Mouse (Mus musculus) stomach, embryonic 14.5 days (tissue): ENCODE measurements at regions not wholly inside any gene's neighbourhood (a gene's known extent, or its start where the extent isn't known, plus 50 kb on each side); places are given as distances from the start of the nearest gene placed in this dataset.

Experiments
- ATAC-seq: fragments of 200-750 bp; cut with Nextera tagmentation; 2 replicates; pipeline ENCODE4 v1.8.0; 2017; ENCODE audit warnings: low read depth, moderate TSS enrichment; ENCODE audit not compliant: insufficient number of reproducible peaks, insufficient read depth, low FRiP score
- H3K27ac ChIP-seq: fragments of 300-500 bp; sonication (generic); 2 replicates; pipeline ENCODE4 v1.5.1; 2014; ENCODE audit warnings: mild to moderate bottlenecking, low read length, moderate library complexity, mixed read lengths
- H3K27me3 ChIP-seq: fragments of 300-500 bp; sonication (generic); 2 replicates; pipeline ENCODE4 v1.6.1; 2014; ENCODE audit warnings: low read length, control low read depth, mixed read lengths; ENCODE audit not compliant: control insufficient read depth, insufficient read depth
- H3K36me3 ChIP-seq: fragments of 300-500 bp; sonication (generic); 2 replicates; pipeline ENCODE4 v1.6.1; 2014; ENCODE audit warnings: mild to moderate bottlenecking, control low read depth, low read length, moderate library complexity, mixed read lengths; ENCODE audit not compliant: control insufficient read depth, insufficient read depth
- H3K4me1 ChIP-seq: fragments of 300-500 bp; sonication (generic); 2 replicates; pipeline ENCODE4 v1.6.1; 2014; ENCODE audit warnings: low read length, control low read depth, mixed read lengths; ENCODE audit not compliant: control insufficient read depth, insufficient read depth
- H3K4me2 ChIP-seq: fragments of 300-500 bp; sonication (generic); replicated peaks from 2 replicates; pipeline ENCODE4 v1.6.1; 2014; ENCODE audit warnings: low read depth, low read length, control low read depth
- H3K4me3 ChIP-seq: fragments of 300-500 bp; sonication (generic); 2 replicates; pipeline ENCODE4 v1.5.1; 2014; ENCODE audit warnings: low read depth, low read length, control low read depth
- H3K9ac ChIP-seq: fragments of 300-500 bp; sonication (generic); replicated peaks from 2 replicates; pipeline ENCODE4 v1.6.1; 2014; ENCODE audit warnings: low read depth, mild to moderate bottlenecking, control low read depth, low read length, moderate library complexity, mixed read lengths
- H3K9me3 ChIP-seq: fragments of 300-500 bp; sonication (generic); 2 replicates; pipeline ENCODE4 v1.6.1; 2016; ENCODE audit warnings: low read depth, low read length, control low read depth; ENCODE audit not compliant: control insufficient read depth
- WGBS: fragments of 180-500 bp; shearing (Covaris S2); extraction: QIAGEN DNeasy Blood & Tissue Kit; methylation state at CpG from one replicate; pipeline ENCODE4 v1.1.7; 2014; 5-methylcytosine and 5-hydroxymethylcytosine counted together

- Histone ChIP-seq H3K27ac (no peak overlapping the region), H3K4me1 (no peaks in the 10 kb centered on the region), H3K9me3 (no peaks in the 10 kb centered on the region), H3K9ac (no peak overlapping the region), H3K4me3 (no peak overlapping the region), H3K27me3 (no peaks in the 10 kb centered on the region), H3K4me2 (no peak overlapping the region), H3K36me3 (no peaks in the 10 kb centered on the region)
- ATAC-seq, result no peak
- 81% methylated on average over 3 of the region's 3 CpGs for WGBS
Measured at GRCm38 (mm10) chr13:31139686-31140085, 165.7 kb downstream of the Gm5447 start.

DNA sequence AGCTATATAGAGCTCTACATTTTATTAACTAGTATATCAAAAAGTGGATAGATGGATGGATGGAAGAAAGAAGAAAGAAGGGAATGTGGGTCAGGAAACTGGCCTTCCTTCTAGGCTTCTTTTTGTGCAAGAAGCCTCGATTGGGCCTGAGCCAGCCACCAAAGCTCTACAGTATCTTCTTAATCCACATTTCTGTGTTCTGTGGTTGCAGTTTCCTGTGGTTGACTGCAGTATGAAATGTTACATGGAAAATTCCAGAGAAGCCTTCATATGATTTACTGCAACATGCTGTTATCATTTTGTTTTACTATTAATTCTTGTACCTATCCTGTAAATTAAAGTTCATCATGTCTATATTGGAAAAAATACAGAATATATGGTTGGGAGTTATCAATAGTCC, 173.3 kb downstream of the Gm5447 start:
- no peak overlapping the region for H3K4me2 ChIP-seq
- ATAC-seq, result no peak
- H3K9me3 ChIP-seq, result no peaks in the 10 kb centered on the region
- no peak overlapping the region for H3K4me3 ChIP-seq
- H3K9ac ChIP-seq, result no peak overlapping the region
- no peaks in the 10 kb centered on the region for H3K27me3 ChIP-seq
- no peak overlapping the region for H3K27ac ChIP-seq
- H3K4me1 ChIP-seq, result no peaks in the 10 kb centered on the region
- no peaks in the 10 kb centered on the region for H3K36me3 ChIP-seq
- WGBS, result 65% methylated on average over 1 of the region's 1 CpGs

GRCm38 (mm10) chr13:31154066-31154465, 180.1 kb downstream of the Gm5447 start:
- Histone ChIP-seq H3K36me3 (no peaks in the 10 kb centered on the region), H3K27ac (no peak overlapping the region), H3K4me3 (no peak overlapping the region), H3K9me3 (no peaks in the 10 kb centered on the region), H3K4me2 (no peak overlapping the region), H3K4me1 (no peaks in the 10 kb centered on the region), H3K9ac (no peak overlapping the region), H3K27me3 (no peaks in the 10 kb centered on the region)
- WGBS, result 72% methylated on average over 3 of the region's 3 CpGs
- ATAC-seq, result no peak

DNA sequence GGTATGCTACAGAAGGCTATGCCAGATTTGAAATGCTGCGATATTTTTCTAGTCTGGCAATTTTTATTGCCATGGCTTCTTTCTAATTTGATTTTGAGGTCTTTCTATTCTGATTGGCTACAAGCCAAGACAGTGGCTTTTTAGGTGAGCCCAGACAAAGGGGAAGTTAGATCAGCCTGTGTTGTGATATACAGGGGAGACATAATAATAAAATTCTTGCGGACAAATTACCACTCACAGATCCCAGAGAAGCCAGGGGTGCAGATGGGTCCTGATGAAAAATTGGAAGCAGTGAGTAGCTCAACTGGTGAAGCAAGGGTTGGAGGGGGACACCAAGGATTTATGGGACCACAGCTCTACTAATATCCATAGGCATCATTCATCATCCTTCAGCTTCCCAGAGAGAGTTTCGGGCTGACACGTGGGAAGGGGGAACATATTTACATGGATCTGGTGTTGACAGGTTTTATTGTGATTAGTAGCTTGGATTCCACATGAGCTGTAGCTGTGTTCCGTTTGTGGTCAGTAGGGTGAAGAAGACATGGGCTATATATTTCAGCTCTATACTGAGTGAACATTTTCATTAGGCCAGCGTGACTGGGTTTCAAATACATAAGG, 190.0 kb downstream of the Gm5447 start:
- no peak overlapping the region for H3K4me2 ChIP-seq
- WGBS, result 68% methylated on average over 6 of the region's 6 CpGs
- H3K4me1 ChIP-seq, result 0 out of 2 replicates have a peak, but pooled peaks cover 3% of the 10 kb centered on the region
- H3K36me3 ChIP-seq, result no peaks in the 10 kb centered on the region
- H3K27ac ChIP-seq, result no peak overlapping the region
- H3K9ac ChIP-seq, result no peak overlapping the region
- H3K4me3 ChIP-seq, result no peak overlapping the region
- no peak for ATAC-seq
- no peaks in the 10 kb centered on the region for H3K9me3 ChIP-seq
- no peaks in the 10 kb centered on the region for H3K27me3 ChIP-seq

DNA sequence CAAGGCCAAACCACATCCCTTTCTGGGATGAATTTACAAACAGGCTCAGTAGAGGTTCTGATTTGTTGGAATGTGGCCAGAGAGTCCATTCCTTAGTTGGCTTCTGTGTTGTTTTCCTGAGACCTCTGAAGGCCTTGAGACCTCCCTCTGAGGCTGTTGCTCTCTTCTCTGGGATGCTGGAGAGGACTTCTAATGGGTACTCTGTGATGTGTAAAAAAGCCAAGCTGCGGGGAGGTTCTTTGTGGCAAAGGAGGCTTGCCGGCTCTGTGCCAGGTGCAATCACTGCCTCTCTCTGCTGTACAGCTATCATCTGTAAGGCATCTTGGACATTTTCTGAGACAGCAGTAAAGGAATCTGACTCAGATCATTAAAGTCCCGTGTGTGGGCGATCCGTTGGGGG, 192.3 kb downstream of the Gm5447 start:
- Histone ChIP-seq H3K9me3 (no peaks in the 10 kb centered on the region), H3K27ac (no peak overlapping the region), H3K27me3 (no peaks in the 10 kb centered on the region), H3K4me3 (no peak overlapping the region), H3K36me3 (no peaks in the 10 kb centered on the region), H3K4me1 (0 out of 2 replicates have a peak, but pooled peaks cover 3% of the 10 kb centered on the region), H3K4me2 (no peak overlapping the region), H3K9ac (no peak overlapping the region)
- ATAC-seq, result no peak
- 36% methylated on average over 5 of the region's 5 CpGs for WGBS

GRCm38 (mm10) chr13:31168854-31169253, 194.8 kb downstream of the Gm5447 start:
- Histone ChIP-seq H3K27ac (no peak overlapping the region), H3K9me3 (no peaks in the 10 kb centered on the region), H3K4me3 (no peak overlapping the region), H3K9ac (no peak overlapping the region), H3K4me1 (0 out of 2 replicates have a peak, but pooled peaks cover 3% of the 10 kb centered on the region), H3K4me2 (no peak overlapping the region), H3K27me3 (no peaks in the 10 kb centered on the region), H3K36me3 (no peaks in the 10 kb centered on the region)
- no peak for ATAC-seq
- 86% methylated on average over 2 of the region's 2 CpGs for WGBS

GRCm38 (mm10) chr13:31171751-31172150, 197.7 kb downstream of the Gm5447 start:
- no peaks in the 10 kb centered on the region for H3K27me3 ChIP-seq
- ATAC-seq, result no peak
- H3K4me3 ChIP-seq, result no peak overlapping the region
- no peak overlapping the region for H3K4me2 ChIP-seq
- H3K9me3 ChIP-seq, result no peaks in the 10 kb centered on the region
- peak overlapping the region; percentile 30; the same call in 1 of the 2 replicates for H3K27ac ChIP-seq
- no peaks in the 10 kb centered on the region for H3K36me3 ChIP-seq
- H3K4me1 ChIP-seq, result no peaks in the 10 kb centered on the region
- H3K9ac ChIP-seq, result no peak overlapping the region
- WGBS, result 82% methylated on average over 2 of the region's 2 CpGs

- Histone ChIP-seq H3K4me1 (no peaks in the 10 kb centered on the region), H3K27me3 (no peaks in the 10 kb centered on the region), H3K4me3 (no peak overlapping the region), H3K36me3 (no peaks in the 10 kb centered on the region), H3K9me3 (no peaks in the 10 kb centered on the region), H3K27ac (no peak overlapping the region), H3K9ac (no peak overlapping the region), H3K4me2 (no peak overlapping the region)
- peak; percentile 91 for ATAC-seq
- 82% methylated on average over 5 of the region's 5 CpGs for WGBS
Measured at GRCm38 (mm10) chr13:31172580-31172979, 198.6 kb downstream of the Gm5447 start.
